Mouse (Mus musculus) gastrocnemius, postnatal 4 days (tissue): ENCODE results near the gene Med13. TPM values are rescaled to one million over a fixed set of nuclear protein-coding genes. Genes with fewer than 3 reads are reported as not detected.
"Not testable (repeated sequence)": the region's sequence is repeated elsewhere in the genome, so short reads cannot be mapped to it uniquely, and the experiment has no call there.

Experiments used
- DNase-seq, 2 experiments: peaks; one replicate each; pipeline ENCODE4 v3.0.0; 2021 to 2022; ENCODE audit warnings: low spot score in 2 of 2, mixed read lengths in 2 of 2
- total RNA-seq, 2 experiments: library from RNA; stranded (reverse); gene quantifications; 2 replicates each; pipeline ENCODE4 v1.2.3; 2021

Gene Med13
- total RNA-seq, 2 experiments from 2014 or later = 47.8 to 51.6 TPM

DNA sequence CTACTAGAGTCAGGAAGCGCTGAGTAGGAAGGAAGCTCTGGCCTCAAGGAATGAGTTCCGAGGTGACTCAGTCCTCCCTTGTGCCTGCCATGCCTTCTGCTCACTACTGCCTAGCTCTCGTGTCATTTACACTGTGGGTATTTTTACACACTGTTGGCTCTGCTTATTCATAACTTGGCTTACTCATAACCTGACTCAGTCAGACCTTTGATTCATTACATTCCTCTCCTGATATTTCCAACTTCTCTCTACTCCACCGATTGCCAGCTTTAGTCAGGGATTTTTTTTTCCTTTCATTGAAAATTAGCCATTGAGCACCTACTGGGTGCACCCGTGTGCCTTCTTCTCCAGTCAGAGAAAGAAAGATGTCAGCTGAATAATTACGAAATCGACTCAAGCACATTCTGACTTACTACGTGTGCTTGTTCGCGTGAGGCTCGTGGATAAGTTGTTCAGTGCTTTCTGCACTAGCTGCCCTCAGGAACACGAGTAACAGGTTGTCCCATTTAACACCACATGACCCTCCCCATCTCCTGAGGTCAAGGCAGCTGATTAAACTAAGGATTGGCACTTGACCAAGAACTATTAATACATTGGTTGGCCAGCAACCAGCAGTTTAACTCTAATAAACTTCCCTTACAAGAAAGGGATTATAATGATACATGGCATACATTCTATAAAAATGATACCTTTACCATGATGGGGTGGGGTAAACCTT is 23.3 kb upstream of the Med13 start:
- DNase-seq = no peak

DNA sequence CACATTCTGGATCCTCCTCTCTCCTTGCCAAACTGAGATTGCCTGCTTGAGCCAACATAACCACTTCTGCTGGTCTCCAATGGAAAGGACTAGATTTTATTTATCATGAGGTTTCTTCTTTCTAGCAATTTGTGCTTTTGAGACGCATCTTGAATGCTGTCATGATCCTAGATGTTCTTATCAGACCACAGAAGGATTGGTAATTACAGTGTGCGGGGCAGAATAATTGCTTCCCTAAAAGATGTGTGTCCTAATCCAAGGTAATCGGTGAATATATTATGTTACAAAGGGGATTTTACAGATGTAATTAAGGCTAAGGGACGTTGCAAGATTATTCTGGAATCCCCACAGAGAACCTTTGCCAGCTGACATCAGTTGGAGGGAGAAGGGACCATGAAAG is 21.6 kb upstream of the Med13 start:
- DNase-seq = no peak

- no peak for DNase-seq
Observed at GRCm38 (mm10) chr11:86377841-86378240, 20.4 kb upstream of the Med13 start.

DNA sequence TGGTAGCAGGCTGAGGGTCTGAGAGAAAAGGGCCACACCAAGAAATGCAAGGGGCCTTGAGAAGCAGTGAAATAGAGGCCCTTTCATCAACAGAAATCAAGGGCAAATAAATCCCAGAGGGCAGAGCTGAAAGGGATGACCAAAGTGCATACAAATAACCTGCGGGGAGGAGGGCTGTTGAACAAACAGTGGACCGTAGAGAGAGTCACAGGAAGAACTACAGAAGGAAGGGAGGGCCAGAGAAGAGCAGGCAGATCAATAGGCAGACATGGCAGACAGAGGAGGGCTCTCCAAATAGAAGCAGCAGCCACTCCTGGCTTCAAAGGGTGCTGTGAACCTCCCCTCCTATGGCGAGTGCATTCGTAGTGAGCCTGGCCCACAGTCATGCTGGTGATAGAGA is 19.3 kb upstream of the Med13 start:
- DNase-seq = no peak

GRCm38 (mm10) chr11:86375086-86375485 is 17.7 kb upstream of the Med13 start:
- no peak for DNase-seq

DNA sequence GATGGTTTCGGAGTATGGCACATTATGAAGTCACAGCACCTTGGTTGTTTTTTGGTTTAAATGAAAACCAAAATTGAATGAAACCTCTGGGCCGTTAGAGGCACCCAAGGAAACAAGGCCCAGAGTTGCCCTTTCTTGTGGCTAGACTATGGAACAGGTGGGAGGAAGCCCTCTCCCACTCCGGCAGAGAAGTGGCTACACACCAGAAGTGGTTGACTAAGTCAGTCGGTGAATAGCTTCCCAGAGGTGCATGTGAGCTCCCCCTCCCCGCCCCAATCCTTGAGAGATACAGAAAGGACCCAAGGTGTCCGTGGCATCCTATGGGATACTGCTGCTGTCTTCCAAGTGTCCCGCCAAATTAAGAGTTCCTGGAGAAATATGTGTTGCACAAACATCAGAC is 13.9 kb upstream of the Med13 start:
- DNase-seq = no peak

GRCm38 (mm10) chr11:86369860-86370259 is 12.5 kb upstream of the Med13 start:
- DNase-seq = no peak

DNA sequence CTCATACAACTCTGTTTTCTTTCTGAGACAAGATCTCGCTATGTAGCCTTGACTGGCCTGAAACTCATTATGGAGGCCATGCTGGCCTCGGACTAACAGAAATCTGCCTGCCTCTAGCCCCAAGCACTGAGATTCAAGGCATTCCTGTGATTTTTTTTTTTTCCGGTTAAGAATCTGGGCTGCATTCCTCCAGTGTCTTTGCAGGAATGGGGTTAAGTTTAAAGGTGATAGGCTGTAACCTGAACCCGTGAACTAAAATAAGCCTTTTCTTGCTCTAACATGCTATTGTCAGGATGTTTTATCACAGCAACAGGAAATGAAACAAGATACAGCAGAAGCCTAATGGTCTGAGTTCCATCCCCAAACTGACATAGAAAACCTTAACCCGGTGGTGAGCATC is 11.6 kb upstream of the Med13 start:
- no peak for DNase-seq

DNA sequence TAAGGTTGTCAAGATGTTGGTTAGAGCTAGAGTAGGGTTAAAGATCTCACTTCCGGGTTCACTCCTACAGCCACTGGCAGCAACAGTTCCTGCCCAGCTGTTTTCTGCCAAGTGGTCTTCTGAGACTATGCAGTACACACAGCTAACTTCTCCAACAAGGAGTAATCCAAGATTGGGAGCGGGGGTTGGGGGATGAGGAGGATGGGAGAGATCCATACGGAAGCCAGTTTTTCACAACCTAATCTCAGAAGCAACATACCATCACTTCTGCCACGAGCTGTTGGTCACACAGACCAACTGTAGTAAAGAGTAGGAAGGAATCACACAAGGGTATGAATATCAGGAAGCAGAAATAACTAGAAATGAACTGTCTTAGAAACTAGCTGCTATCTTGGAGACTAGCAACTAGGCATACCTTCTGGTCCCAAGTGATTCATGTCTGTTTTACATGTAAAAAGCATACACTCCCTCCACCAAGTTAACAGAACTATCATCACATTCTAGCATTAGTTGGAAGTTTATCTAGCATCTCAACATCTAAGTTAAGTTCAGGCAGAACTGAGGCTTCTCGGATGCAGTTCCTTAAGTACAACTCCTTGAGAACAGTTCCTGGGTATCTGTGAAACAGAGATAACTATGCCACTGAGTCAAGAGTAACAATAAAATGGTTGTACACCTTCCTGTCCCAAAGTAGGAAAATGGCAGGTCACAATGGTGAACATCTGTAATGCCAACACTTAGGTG is 7.5 kb upstream of the Med13 start:
- DNase-seq = no peak

DNA sequence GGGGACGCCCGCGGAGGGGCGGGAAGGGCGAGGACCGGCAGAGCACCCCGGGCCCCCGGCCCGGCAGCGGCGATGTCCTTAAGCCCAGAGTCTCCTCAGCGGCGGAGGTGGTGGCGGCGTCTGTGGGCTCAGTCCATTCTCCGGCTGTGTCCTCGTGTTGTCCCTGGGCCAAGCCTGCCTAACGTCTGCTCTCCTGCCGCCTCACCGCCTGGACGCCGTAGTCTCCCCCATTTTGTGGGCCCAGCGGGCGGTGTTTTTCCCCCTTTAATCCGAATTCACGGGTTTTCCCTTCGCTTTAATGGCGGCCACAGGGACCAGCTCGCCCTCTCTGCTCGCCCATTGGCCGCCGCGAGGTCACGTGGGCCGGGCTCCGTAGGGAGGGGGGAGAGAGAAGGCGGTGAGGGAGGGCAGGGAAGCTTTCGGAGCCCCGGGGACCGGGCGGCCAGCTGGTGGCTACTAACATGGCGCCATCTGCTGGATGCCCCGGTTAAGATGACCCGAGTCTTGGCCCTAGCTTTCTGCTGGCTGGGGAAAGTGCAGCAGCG is 654 bp upstream of the Med13 start:
- DNase-seq = peak; percentile 98 to 99

DNA sequence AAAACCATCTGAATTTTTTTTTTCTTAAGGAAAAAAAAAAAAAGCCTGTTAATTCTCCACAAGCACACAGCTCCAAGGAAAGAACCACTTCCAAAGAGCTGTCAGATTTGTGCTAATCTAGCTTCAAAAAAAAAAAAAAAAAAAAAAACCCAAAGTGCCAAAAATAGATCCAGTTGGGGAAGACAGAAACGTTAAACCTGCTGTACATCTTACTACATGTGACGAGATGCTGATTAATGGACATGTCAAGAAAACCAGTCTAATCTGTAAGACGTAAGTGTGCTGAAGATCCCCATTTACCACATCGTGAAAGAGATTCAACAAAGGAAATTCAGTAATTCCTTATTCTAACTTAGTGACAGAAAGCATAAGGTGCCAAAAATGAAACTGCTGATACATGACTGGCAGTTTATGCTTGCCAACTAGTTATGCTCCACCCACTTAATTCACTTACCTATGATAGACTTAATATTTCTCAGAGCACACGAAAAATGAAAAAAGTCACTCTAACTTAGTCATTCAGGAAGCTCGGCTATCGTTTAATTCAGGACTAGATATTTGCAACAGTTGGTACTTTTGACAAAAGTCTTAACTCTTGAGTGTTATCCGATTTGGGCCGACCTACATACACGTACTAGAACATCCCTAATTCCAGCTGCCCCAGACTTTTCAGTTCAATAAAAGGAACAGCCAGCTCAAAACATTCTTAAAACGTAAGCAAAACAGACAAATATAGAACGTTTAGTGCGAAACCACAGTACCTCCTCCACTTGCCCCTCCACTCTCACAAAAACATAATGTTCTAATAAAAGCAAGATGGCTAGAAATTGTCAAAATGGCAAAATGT is 1.2 kb downstream of the Med13 start:
- DNase-seq = no peak

- no peak for DNase-seq
Observed at GRCm38 (mm10) chr11:86353586-86353985, 3.8 kb downstream of the Med13 start.

GRCm38 (mm10) chr11:86351766-86352315 is 5.6 kb downstream of the Med13 start:
- no peak for DNase-seq

DNA sequence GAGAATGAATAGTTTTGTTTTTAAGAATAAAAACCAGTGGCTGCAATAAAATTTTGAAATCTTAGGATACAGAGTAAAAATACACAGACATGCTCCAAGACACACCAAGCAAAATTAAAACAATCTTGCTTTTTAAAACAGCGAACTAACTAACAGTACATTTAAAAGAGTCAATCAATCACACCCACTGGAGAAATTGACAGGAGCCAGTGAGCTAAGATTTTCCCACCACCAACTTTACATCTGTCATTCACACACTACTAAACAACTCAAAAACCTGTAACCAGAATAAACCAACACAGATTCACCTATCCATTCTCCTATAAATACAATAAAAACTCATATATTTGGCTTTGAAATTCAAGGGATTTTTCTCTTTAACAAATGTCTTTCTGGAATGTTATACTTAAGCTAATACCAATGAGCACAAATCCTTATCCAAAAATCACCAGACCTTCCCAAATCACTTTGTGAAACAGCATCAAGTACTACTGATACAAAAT is 6.7 kb downstream of the Med13 start:
- no peak for DNase-seq

DNA sequence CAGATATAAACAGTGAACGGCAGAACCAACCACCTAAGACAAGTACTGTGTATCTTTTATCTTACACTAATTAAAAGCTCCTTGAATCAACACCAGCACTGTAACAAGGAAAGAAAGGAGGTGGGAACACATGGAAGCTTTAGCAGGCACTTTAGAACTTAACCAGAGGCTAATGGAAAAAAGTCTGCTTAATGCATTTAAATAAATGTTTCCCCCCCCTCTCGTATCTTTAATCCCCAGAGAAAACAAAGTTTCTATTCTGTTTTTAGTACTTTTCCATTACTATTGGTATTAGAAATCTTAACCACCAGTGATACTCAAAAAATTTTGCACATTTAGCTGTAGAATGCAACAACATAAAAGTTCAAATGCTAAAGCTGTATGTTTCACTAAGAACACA is 8.1 kb downstream of the Med13 start:
- no peak for DNase-seq

GRCm38 (mm10) chr11:86348872-86349271 is 8.5 kb downstream of the Med13 start:
- DNase-seq = no peak

- DNase-seq = no peak
Observed at GRCm38 (mm10) chr11:86347387-86348122, 9.8 kb downstream of the Med13 start.

- DNase-seq = no peak
Observed at GRCm38 (mm10) chr11:86346525-86346924, 10.9 kb downstream of the Med13 start.

- DNase-seq = not testable (repeated sequence)
Observed at GRCm38 (mm10) chr11:86344940-86345339, 12.5 kb downstream of the Med13 start.

GRCm38 (mm10) chr11:86324251-86324650 is 33.2 kb downstream of the Med13 start:
- DNase-seq = no peak
